Mouse (Mus musculus): ENCODE results near the gene Rgs3. TPM values are rescaled to one million over a fixed set of nuclear protein-coding genes. Genes with fewer than 3 reads are reported as not detected.

The Rgs3 gene
- polyA plus RNA-seq, 1 experiment from 2014 or later, result 8.2 TPM

- ChIA-PET CTCF (interaction anchor here (1.5 to 1.6 kb wide), 2 partner anchors 11 to 18 kb away, joined by 4 read pairs; no protein-coding TSS in a partner anchor), POLR2A (no interaction called here)
- no peaks in the 10 kb centered on the region for H3K27me3 ChIP-seq
- ATAC-seq (no peak), DNase-seq (ENCODE audit: low read depth, low spot score) (no peak)
- no peak for TF ChIP-seq CTCF (IDR thresholded peaks at IDR 0.05)
- in situ Hi-C loops (cut with MboI; ENCODE audit: low pct_unique_long_range_greater_than_20kb), result no loop called here
These were observed 183.5 kb downstream of the Rgs3 start for GRCm38 (mm10) chr4:62742885-62743760.

- no peak for TF ChIP-seq CTCF (IDR thresholded peaks at IDR 0.05)
- in situ Hi-C loops (cut with MboI; ENCODE audit: low pct_unique_long_range_greater_than_20kb), result no loop called here
- POLR2A ChIA-PET, result interaction anchor here (0.6 to 1.3 kb wide), 2 partner anchors 8 to 33 kb away, joined by 3 read pairs; no protein-coding TSS in a partner anchor
- DNase-seq (ENCODE audit: low read depth, low spot score) (no peak), ATAC-seq (peak; percentile 64)
- H3K27me3 ChIP-seq, result no peaks in the 10 kb centered on the region
- CTCF ChIA-PET, result interaction anchor here (1.5 to 2.1 kb wide), 3 partner anchors 17 to 183 kb away, joined by 3 to 5 read pairs (median 4); no protein-coding TSS in a partner anchor
These were observed 184.9 kb downstream of the Rgs3 start for GRCm38 (mm10) chr4:62744534-62744956.

GRCm38 (mm10) chr4:62744985-62745638 is 185.5 kb downstream of the Rgs3 start:
- CTCF ChIA-PET, result interaction anchor here (1.5 to 2.1 kb wide), 2 partner anchors 48 to 184 kb away, joined by 3 to 5 read pairs; no protein-coding TSS in a partner anchor
- POLR2A ChIA-PET, result interaction anchor here (0.6 to 1.3 kb wide), 2 partner anchors 8 to 34 kb away, joined by 3 read pairs; no protein-coding TSS in a partner anchor
- DNase-seq (ENCODE audit: low read depth, low spot score) (no peak), ATAC-seq (peak; percentile 60)
- no peaks in the 10 kb centered on the region for H3K27me3 ChIP-seq
- in situ Hi-C loops (cut with MboI; ENCODE audit: low pct_unique_long_range_greater_than_20kb), result no loop called here
- TF ChIP-seq CTCF (IDR thresholded peaks at IDR 0.05), result no peak

Other genes with a start within 250 kb of the Rgs3 start
- gene Fkbp15, start 199.3 kb upstream of the Rgs3 start, polyA plus RNA-seq (2021), result 22.5 TPM
- 36.8 TPM for gene Slc31a1, start 199.1 kb upstream of the Rgs3 start, polyA plus RNA-seq (2021)
- gene Cdc26, start 151.2 kb upstream of the Rgs3 start, polyA plus RNA-seq (2021), result 32.2 TPM
- gene Prpf4, start 151.1 kb upstream of the Rgs3 start, polyA plus RNA-seq (2021), result 10.9 TPM
- 0.96 TPM for gene Rnf183, start 124.6 kb upstream of the Rgs3 start, polyA plus RNA-seq (2021)
- 8.5 TPM for gene Wdr31, start 89.0 kb upstream of the Rgs3 start, polyA plus RNA-seq (2021)
- gene Bspry, start 79.8 kb upstream of the Rgs3 start, polyA plus RNA-seq (2021), result 3.3 TPM
- 9.2 TPM for gene Hdhd3, start 56.4 kb upstream of the Rgs3 start, polyA plus RNA-seq (2021)
- 40.5 TPM for gene Alad, start 39.9 kb upstream of the Rgs3 start, polyA plus RNA-seq (2021)
- 36.4 TPM for gene Pole3, start 34.8 kb upstream of the Rgs3 start, polyA plus RNA-seq (2021)
- gene 4933430I17Rik, start 34.5 kb upstream of the Rgs3 start, polyA plus RNA-seq (2021), result 0.17 TPM

Measured in Patski (cell line).